Mouse (Mus musculus): ENCODE data around the gene Lemd1. TPM values are rescaled to one million over a fixed set of nuclear protein-coding genes. Genes with fewer than 3 reads are reported as not detected.

The Lemd1 gene
- polyA plus RNA-seq, 1 experiment from 2014 or later = 0.27 TPM

DNA sequence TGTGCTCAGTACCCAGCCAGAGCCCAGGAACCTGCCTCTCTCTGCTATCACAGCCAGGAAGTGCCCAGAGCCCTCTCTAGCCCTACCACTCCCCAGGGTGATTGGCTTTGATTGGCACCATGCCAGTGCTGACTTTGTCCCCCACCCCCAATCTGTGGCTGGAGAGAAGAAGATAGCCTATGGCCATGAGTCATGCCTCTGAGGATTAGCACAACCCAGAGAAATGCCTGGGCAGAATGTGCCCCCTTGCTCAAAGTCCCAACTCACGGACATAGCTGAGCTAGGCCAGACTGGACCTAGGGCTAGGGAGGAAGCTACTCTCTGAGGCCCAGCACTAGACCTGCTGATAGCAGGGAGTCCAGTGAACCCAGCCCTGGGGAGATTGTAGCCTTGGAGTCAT is 41.1 kb upstream of the Lemd1 start:
- ATAC-seq (replicated peaks; ENCODE audit: low FRiP score) = no peak
- no peak overlapping the region for H3K9ac ChIP-seq (ENCODE audit: low read depth, low read length)
- DNase-seq (ENCODE audit: low spot score) = no peak

DNA sequence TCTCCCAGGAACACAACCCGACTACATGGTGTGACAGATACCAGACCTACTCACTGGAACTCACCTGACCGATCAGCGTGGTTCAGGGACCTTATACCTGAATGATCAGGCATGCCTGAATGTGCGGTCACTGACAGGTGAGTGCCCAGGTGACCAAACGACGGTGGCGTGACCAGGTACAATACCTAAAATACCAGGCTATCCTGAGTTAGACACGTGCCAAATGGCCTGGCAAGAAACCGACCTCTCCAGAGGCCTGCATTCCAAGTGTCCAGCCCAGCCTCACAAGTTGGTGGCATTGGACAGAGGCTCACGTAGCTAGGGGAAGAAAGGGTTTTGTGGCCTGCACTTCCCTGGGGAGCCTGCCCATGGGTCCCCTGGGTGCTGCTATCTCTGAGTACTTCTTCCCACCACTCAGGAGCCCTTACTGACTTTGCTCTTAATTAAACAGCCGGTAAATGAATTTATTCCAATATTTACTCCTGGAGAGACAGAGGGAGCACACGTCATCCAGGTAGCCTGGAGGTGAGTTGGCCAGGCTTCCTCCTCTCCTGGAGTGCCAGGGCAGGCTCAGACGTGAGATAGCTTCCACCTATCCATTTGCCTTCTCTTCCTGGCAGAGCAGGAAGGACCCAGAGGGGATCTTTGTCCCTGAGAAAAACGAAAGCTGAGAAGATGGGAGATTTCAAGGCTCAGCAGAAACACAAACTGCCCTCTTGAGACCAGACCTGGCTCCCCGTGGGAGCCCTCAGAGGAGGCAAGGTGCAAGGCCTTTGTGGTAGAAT is 40.2 kb upstream of the Lemd1 start:
- 71% methylated on average over 15 of the region's 15 CpGs for WGBS
- no peak overlapping the region for H3K9ac ChIP-seq (ENCODE audit: low read depth, low read length)
- H3K4me2 ChIP-seq = no peak overlapping the region
- ATAC-seq (replicated peaks; ENCODE audit: low FRiP score) (no peak), DNase-seq (ENCODE audit: low spot score) (no peak)
- H3K4me3 ChIP-seq (ENCODE audit: low read depth, low read length) = no peak overlapping the region
- no peak overlapping the region for H3K27ac ChIP-seq (ENCODE audit: low read depth, low read length)
- no peaks in the 10 kb centered on the region for H3K36me3 ChIP-seq (ENCODE audit: control insufficient read depth, insufficient read depth, low read length)
- no peaks in the 10 kb centered on the region for H3K9me3 ChIP-seq (ENCODE audit: control insufficient read depth, low read length)
- H3K4me1 ChIP-seq (replicated peaks; ENCODE audit: control insufficient read depth, insufficient read depth, low read length) = peaks cover 6% of the 10 kb centered on the region
- no peaks in the 10 kb centered on the region for H3K27me3 ChIP-seq (replicated peaks; ENCODE audit: control insufficient read depth, insufficient read depth, low read length)

More for the DNA sequence above, 41.1 kb upstream of the Lemd1 start:
- Histone ChIP-seq H3K4me3 (ENCODE audit: low read depth, low read length) (no peak overlapping the region), H3K4me2 (no peak overlapping the region), H3K9me3 (ENCODE audit: control insufficient read depth, low read length) (no peaks in the 10 kb centered on the region), H3K4me1 (replicated peaks; ENCODE audit: control insufficient read depth, insufficient read depth, low read length) (peaks cover 6% of the 10 kb centered on the region), H3K27ac (ENCODE audit: low read depth, low read length) (no peak overlapping the region), H3K36me3 (ENCODE audit: control insufficient read depth, insufficient read depth, low read length) (no peaks in the 10 kb centered on the region), H3K27me3 (replicated peaks; ENCODE audit: control insufficient read depth, insufficient read depth, low read length) (no peaks in the 10 kb centered on the region)
- whole genome bisulfite sequencing = 42% methylated on average over 1 of the region's 1 CpGs

DNA sequence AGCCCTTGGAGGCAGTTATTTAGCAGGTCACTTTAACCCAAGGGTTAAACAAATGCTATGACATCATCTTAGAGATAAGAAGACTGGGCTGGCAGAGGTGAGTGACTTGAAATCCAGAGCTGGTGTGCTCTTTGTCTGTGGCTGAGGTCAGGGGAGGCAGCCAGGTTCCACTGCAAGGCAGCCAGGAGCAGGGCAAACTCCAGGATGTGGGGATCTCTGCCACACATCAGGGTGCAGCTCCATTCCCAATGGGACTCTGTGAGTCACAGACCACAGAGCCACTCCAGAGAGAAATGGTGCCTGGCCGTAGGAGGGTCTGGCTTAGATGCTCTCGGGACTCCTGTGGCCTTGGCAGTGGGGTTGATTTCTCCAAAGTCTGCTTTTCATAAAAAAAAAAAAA is 39.3 kb upstream of the Lemd1 start:
- Histone ChIP-seq H3K9ac (ENCODE audit: low read depth, low read length) (no peak overlapping the region), H3K27ac (ENCODE audit: low read depth, low read length) (no peak overlapping the region), H3K4me3 (ENCODE audit: low read depth, low read length) (no peak overlapping the region), H3K9me3 (ENCODE audit: control insufficient read depth, low read length) (no peaks in the 10 kb centered on the region), H3K4me1 (replicated peaks; ENCODE audit: control insufficient read depth, insufficient read depth, low read length) (peaks cover 6% of the 10 kb centered on the region), H3K36me3 (ENCODE audit: control insufficient read depth, insufficient read depth, low read length) (no peaks in the 10 kb centered on the region), H3K4me2 (no peak overlapping the region), H3K27me3 (replicated peaks; ENCODE audit: control insufficient read depth, insufficient read depth, low read length) (no peaks in the 10 kb centered on the region)
- 57% methylated on average over 2 of the region's 2 CpGs for WGBS
- DNase-seq (ENCODE audit: low spot score) (no peak), ATAC-seq (replicated peaks; ENCODE audit: low FRiP score) (no peak)

DNA sequence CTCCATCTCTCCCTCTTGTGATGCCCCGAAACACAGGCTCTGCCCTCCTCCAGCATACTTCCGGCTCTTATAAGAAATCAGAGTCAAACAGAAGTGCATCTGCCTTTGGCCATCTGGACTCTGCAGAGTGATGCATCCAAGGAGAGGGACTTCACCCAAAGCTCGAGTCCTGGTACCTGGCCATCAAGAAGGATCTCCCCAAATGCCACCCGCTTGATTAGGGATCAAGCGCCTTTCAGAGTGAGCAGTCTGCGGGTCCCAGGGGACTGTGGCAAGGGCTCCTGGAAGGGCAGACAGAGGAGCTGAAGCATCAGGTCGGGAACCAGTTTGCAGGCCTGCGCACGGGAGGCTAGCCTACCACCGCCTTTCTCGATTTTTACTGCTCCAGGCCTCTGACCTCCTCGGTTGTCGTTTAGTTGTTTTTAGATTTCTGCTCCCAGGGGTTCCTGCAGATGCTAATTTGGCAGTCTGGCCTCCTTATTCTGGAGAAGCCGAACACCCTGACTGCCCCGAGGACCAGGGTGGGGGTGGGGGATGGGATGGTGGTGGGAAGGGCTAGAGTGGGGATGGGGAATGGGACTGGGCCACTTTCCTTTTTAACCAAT is 38.0 kb upstream of the Lemd1 start:
- no peaks in the 10 kb centered on the region for H3K36me3 ChIP-seq (ENCODE audit: control insufficient read depth, insufficient read depth, low read length)
- peaks cover 7% of the 10 kb centered on the region for H3K27me3 ChIP-seq (replicated peaks; ENCODE audit: control insufficient read depth, insufficient read depth, low read length)
- ATAC-seq (replicated peaks; ENCODE audit: low FRiP score) (no peak), DNase-seq (ENCODE audit: low spot score) (no peak)
- 65% methylated on average over 15 of the region's 15 CpGs for WGBS
- H3K4me1 ChIP-seq (replicated peaks; ENCODE audit: control insufficient read depth, insufficient read depth, low read length) = peaks cover 6% of the 10 kb centered on the region
- no peak overlapping the region for H3K4me2 ChIP-seq
- no peak overlapping the region for H3K27ac ChIP-seq (ENCODE audit: low read depth, low read length)
- no peak overlapping the region for H3K9ac ChIP-seq (ENCODE audit: low read depth, low read length)
- H3K9me3 ChIP-seq (ENCODE audit: control insufficient read depth, low read length) = no peaks in the 10 kb centered on the region
- no peak overlapping the region for H3K4me3 ChIP-seq (ENCODE audit: low read depth, low read length)

DNA sequence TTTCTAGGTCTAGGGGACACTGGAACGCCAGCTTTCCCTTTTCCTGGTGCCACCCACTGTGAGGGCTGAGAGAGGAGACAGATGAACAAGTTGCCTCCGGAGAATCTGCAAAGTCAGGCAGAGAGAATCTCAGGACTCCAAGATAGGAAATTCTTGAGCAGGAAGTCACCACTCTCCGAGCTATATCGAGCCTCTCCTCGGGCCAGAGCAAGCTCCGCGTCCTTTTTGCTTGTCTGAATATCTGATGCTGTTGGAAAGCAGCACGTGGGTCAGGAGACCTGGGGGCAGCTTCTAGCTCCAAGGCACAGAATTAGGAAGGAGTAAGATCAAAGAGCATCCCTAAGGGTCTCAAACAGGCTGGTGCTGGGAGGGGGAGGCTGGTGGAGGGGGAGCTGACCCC is 37.5 kb upstream of the Lemd1 start:
- Histone ChIP-seq H3K4me1 (replicated peaks; ENCODE audit: control insufficient read depth, insufficient read depth, low read length) (peaks cover 6% of the 10 kb centered on the region), H3K4me2 (no peak overlapping the region), H3K27ac (ENCODE audit: low read depth, low read length) (no peak overlapping the region), H3K27me3 (replicated peaks; ENCODE audit: control insufficient read depth, insufficient read depth, low read length) (peaks cover 12% of the 10 kb centered on the region), H3K4me3 (ENCODE audit: low read depth, low read length) (no peak overlapping the region), H3K9me3 (ENCODE audit: control insufficient read depth, low read length) (no peaks in the 10 kb centered on the region), H3K36me3 (ENCODE audit: control insufficient read depth, insufficient read depth, low read length) (no peaks in the 10 kb centered on the region), H3K9ac (ENCODE audit: low read depth, low read length) (no peak overlapping the region)
- ATAC-seq (replicated peaks; ENCODE audit: low FRiP score) = no peak
- WGBS = 30% methylated on average over 8 of the region's 8 CpGs
- no peak for DNase-seq (ENCODE audit: low spot score)

DNA sequence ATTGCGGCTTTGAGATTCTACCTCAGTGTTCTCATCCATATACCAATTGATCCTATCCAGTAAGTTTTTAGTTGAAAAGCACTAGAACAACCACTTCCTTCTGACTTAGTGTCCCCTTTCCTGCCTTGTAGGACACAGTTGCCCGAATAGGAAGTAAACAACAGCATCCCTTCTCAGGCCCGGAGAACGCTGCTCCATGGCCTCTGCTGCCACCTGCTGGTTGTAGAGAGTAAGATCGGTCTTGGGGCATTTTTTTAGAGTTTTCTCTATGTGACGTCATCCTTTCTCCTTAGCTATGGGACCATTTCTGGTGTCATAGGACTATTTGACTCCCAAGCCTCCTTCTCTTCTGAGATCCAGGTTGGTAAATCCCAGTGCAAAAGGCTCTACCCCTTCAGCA is 35.5 kb upstream of the Lemd1 start:
- 14% methylated on average over 6 of the region's 6 CpGs for WGBS
- Histone ChIP-seq H3K27ac (ENCODE audit: low read depth, low read length) (no peak overlapping the region), H3K4me1 (replicated peaks; ENCODE audit: control insufficient read depth, insufficient read depth, low read length) (no peaks in the 10 kb centered on the region; the same call in 1 of the 2 replicates), H3K27me3 (replicated peaks; ENCODE audit: control insufficient read depth, insufficient read depth, low read length) (peaks cover 28% of the 10 kb centered on the region), H3K4me3 (ENCODE audit: low read depth, low read length) (peak overlapping the region; percentile 15; the same call in 1 of the 2 replicates), H3K4me2 (peak overlapping the region; percentile 29; the same call in 1 of the 2 replicates), H3K9me3 (ENCODE audit: control insufficient read depth, low read length) (no peaks in the 10 kb centered on the region), H3K9ac (ENCODE audit: low read depth, low read length) (no peak overlapping the region), H3K36me3 (ENCODE audit: control insufficient read depth, insufficient read depth, low read length) (no peaks in the 10 kb centered on the region)
- ATAC-seq (replicated peaks; ENCODE audit: low FRiP score) (no peak; the same call in 1 of the 2 replicates), DNase-seq (ENCODE audit: low spot score) (peak; percentile 68)

DNA sequence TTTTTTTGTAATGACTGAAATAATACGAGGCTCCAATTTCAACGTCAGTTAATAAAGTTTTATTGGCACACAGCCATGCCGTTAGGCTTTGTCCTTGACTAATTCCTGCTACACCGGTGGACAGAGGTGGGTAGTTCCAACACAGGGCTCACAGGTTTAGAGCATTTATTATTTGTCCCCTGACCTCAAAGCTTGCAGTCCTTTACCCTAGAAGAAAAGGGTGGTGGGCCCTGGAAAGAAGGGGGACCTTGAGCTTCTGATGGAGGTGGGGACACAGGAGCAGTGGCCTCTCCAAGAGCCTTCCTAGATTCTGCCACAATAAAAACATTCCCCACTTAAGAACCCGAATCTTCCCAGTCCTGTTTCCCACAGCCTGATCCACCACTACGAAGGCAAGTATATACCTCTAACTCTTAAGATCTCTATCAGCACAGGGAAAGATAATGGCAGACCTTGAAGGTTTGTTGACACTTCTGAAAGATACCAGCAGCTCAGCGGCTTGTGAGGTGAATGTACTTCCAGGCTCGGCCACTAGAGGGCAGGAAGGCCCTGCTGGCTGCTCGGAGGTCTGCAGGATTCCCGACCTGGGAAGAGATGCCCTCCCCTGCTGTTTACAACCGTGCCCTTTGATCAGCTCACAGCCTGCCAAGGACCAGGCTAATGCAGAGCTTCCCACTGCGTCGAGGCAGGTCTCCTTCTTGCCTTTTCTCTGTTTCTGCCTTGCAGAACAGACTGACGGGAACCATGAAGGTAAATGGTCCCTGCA is 34.0 kb upstream of the Lemd1 start:
- peaks cover 28% of the 10 kb centered on the region for H3K27me3 ChIP-seq (replicated peaks; ENCODE audit: control insufficient read depth, insufficient read depth, low read length)
- no peak overlapping the region for H3K4me3 ChIP-seq (ENCODE audit: low read depth, low read length)
- ATAC-seq (replicated peaks; ENCODE audit: low FRiP score) = peak; percentile 34; the same call in 1 of the 2 replicates
- H3K4me2 ChIP-seq = peak overlapping the region; percentile 6; the same call in 1 of the 2 replicates
- no peak overlapping the region for H3K9ac ChIP-seq (ENCODE audit: low read depth, low read length)
- WGBS = 24% methylated on average over 14 of the region's 14 CpGs
- H3K9me3 ChIP-seq (ENCODE audit: control insufficient read depth, low read length) = no peaks in the 10 kb centered on the region
- no peak overlapping the region for H3K27ac ChIP-seq (ENCODE audit: low read depth, low read length)
- H3K36me3 ChIP-seq (ENCODE audit: control insufficient read depth, insufficient read depth, low read length) = no peaks in the 10 kb centered on the region
- H3K4me1 ChIP-seq (replicated peaks; ENCODE audit: control insufficient read depth, insufficient read depth, low read length) = no peaks in the 10 kb centered on the region
- peak; percentile 77 for DNase-seq (ENCODE audit: low spot score)

DNA sequence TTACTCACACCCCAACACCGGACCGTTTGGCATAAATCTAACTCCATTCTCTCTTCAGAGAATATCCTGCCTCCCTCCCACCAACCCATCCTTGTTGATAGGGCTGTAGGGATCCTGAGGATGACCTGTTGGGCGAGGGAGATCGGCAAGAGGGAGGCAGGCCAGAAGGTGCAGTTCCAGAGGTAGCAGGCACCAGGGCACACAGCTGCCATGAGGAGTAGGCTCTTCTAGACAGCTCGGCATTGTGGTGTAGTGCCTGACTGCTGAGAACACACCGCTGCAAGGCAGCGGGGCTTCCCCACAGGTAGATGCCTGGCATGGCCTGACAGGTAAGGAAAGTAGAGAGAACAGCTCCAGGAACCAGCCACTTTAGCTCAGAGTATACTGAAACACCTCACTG is 33.4 kb upstream of the Lemd1 start:
- Histone ChIP-seq H3K27ac (ENCODE audit: low read depth, low read length) (no peak overlapping the region), H3K4me1 (replicated peaks; ENCODE audit: control insufficient read depth, insufficient read depth, low read length) (no peaks in the 10 kb centered on the region), H3K4me3 (ENCODE audit: low read depth, low read length) (no peak overlapping the region), H3K9me3 (ENCODE audit: control insufficient read depth, low read length) (no peaks in the 10 kb centered on the region), H3K36me3 (ENCODE audit: control insufficient read depth, insufficient read depth, low read length) (no peaks in the 10 kb centered on the region), H3K27me3 (replicated peaks; ENCODE audit: control insufficient read depth, insufficient read depth, low read length) (peaks cover 28% of the 10 kb centered on the region), H3K9ac (ENCODE audit: low read depth, low read length) (no peak overlapping the region), H3K4me2 (peak overlapping the region; percentile 6; the same call in 1 of the 2 replicates)
- ATAC-seq (replicated peaks; ENCODE audit: low FRiP score) (no peak), DNase-seq (ENCODE audit: low spot score) (no peak)
- 31% methylated on average over 7 of the region's 7 CpGs for WGBS

Data from liver, embryonic 11.5 days (tissue).